Mouse (Mus musculus) stomach, postnatal 0 days (tissue): ENCODE measurements at regions not wholly inside any gene's neighbourhood (a gene's known extent, or its start where the extent isn't known, plus 50 kb on each side); places are given as distances from the start of the nearest gene placed in this dataset.

Experiments used
- ATAC-seq: fragments of 200-750 bp; cut with Nextera tagmentation; 2 replicates; pipeline ENCODE4 v1.8.0; 2017; ENCODE audit not compliant: low FRiP score, low TSS enrichment
- DNase-seq: peaks from one replicate; pipeline ENCODE4 v3.0.0-alpha.2; 2016; ENCODE audit warnings: low spot score
- H3K27ac ChIP-seq: fragments of 300-500 bp; sonication (generic); replicated peaks from 2 replicates; pipeline ENCODE4 v1.5.1; 2014; ENCODE audit warnings: mild to moderate bottlenecking, control low read depth
- H3K27me3 ChIP-seq: fragments of 300-500 bp; sonication (generic); 2 replicates; pipeline ENCODE4 v1.6.1; 2014; ENCODE audit warnings: low read length; ENCODE audit not compliant: control insufficient read depth, insufficient read depth
- H3K36me3 ChIP-seq: fragments of 300-500 bp; sonication (generic); 2 replicates; pipeline ENCODE4 v1.6.1; 2014; ENCODE audit warnings: low read length, mixed read lengths; ENCODE audit not compliant: control insufficient read depth, insufficient read depth
- H3K4me1 ChIP-seq: fragments of 300-500 bp; sonication (generic); replicated peaks from 2 replicates; pipeline ENCODE4 v1.6.1; 2014; ENCODE audit warnings: antibody characterized with exemption; ENCODE audit not compliant: control insufficient read depth, insufficient read depth
- H3K4me2 ChIP-seq: fragments of 300-500 bp; sonication (generic); replicated peaks from 2 replicates; pipeline ENCODE4 v1.6.1; 2014; ENCODE audit warnings: low read depth, mild to moderate bottlenecking, control low read depth, moderate library complexity
- H3K4me3 ChIP-seq: fragments of 300-500 bp; sonication (generic); 2 replicates; pipeline ENCODE4 v1.5.1; 2014; ENCODE audit warnings: low read depth, low read length, control low read depth
- H3K9ac ChIP-seq: fragments of 300-500 bp; sonication (generic); 2 replicates; pipeline ENCODE4 v1.6.1; 2014; ENCODE audit warnings: mild to moderate bottlenecking, low read length, control low read depth, mixed read lengths
- H3K9me3 ChIP-seq: fragments of 300-500 bp; sonication (generic); 2 replicates; pipeline ENCODE4 v1.6.1; 2016; ENCODE audit warnings: low read length; ENCODE audit not compliant: control insufficient read depth
- CTCF ChIP-seq: IDR thresholded peaks from 2 replicates; pipeline ENCODE4 v1.5.1; 2016; ENCODE audit warnings: antibody characterized with exemption, low read depth, mild to moderate bottlenecking, moderate library complexity
- EP300 ChIP-seq: optimal IDR thresholded peaks from 2 replicates; pipeline ENCODE3; 2016; ENCODE audit warnings: antibody characterized with exemption
- WGBS: fragments of 180-500 bp; shearing (Covaris S2); extraction: QIAGEN DNeasy Blood & Tissue Kit; methylation state at CpG from one replicate; pipeline ENCODE4 v1.1.7; 2014; 5-methylcytosine and 5-hydroxymethylcytosine counted together

DNA sequence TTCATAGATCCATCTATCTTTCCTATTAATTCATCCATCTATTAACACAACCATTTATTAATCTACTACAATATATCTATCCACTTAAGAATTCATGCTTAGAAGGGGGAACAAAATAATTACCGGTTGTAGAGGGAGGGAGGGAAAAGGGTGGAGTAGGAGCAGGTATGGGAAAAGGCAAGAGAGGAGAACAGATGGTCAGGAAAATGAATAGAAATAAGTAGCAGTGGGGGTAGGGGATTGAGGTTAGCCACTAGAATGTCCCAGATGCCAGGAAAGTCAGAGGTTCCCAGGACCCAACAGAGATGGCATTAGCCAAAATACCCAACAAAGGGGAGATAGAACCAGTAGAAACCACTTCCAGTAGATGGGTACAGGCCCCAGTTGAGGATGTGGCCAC, 164.5 kb upstream of the Crbn start:
- H3K27me3 ChIP-seq: no peaks in the 10 kb centered on the region
- no peak for ATAC-seq
- DNase-seq: no peak
- H3K4me3 ChIP-seq: no peak overlapping the region
- H3K4me2 ChIP-seq: no peak overlapping the region
- H3K9me3 ChIP-seq: no peaks in the 10 kb centered on the region
- H3K9ac ChIP-seq: no peak overlapping the region
- no peak overlapping the region for H3K27ac ChIP-seq
- H3K36me3 ChIP-seq: no peaks in the 10 kb centered on the region
- 53% methylated on average over 1 of the region's 1 CpGs for WGBS
- H3K4me1 ChIP-seq: no peaks in the 10 kb centered on the region
- TF ChIP-seq EP300 (no peak), CTCF (no peak)

DNA sequence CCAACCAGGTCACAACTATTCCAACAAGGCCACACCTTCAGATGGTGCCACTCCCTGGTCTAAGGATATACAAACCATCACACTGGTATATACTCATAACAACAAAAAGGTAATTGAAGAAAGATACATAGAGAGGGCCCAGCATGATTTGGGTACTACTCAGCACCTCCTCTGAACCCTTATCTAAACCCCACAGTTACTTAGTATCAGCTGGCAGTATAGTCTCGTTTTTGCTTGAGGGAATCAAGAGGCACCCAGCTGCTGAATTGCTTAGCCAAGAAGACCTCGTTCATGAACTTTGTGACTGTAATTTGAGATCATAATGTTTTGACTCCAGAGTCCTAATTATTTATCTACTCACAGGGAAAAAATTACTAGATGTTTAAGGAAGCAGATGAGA, 175.6 kb upstream of the Crbn start:
- no peak for DNase-seq
- H3K9me3 ChIP-seq: no peaks in the 10 kb centered on the region
- ATAC-seq: no peak
- WGBS: 36% methylated on average over 2 of the region's 2 CpGs
- no peak overlapping the region for H3K27ac ChIP-seq
- H3K4me2 ChIP-seq: no peak overlapping the region
- H3K36me3 ChIP-seq: no peaks in the 10 kb centered on the region
- no peaks in the 10 kb centered on the region for H3K4me1 ChIP-seq
- no peak overlapping the region for H3K9ac ChIP-seq
- no peaks in the 10 kb centered on the region for H3K27me3 ChIP-seq
- TF ChIP-seq EP300 (no peak), CTCF (no peak)
- H3K4me3 ChIP-seq: no peak overlapping the region

DNA sequence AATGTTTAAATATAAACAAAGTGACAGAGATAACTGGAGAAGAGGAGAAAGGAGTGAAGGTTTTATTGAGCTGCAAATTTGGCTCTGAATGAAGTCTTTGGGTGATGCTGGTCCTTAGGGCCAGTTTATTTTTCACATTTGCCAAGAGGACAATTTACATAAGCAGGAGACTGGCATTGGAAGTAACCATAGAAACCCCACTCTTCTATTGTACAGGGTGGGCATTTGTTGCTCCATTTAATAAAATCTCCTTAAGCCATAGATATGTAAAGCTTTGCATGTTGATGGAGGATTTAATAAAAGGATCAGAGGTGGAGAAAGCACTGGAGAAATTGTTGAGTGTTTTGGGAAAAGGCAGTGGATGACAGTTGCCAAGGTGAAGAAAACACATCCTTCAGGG, 178.8 kb upstream of the Crbn start:
- Histone ChIP-seq H3K27me3 (no peaks in the 10 kb centered on the region), H3K4me3 (no peak overlapping the region), H3K4me2 (no peak overlapping the region), H3K9me3 (no peaks in the 10 kb centered on the region), H3K4me1 (no peaks in the 10 kb centered on the region), H3K36me3 (no peaks in the 10 kb centered on the region), H3K27ac (no peak overlapping the region), H3K9ac (no peak overlapping the region)
- DNase-seq: no peak
- ATAC-seq: no peak
- TF ChIP-seq EP300 (no peak), CTCF (no peak)

DNA sequence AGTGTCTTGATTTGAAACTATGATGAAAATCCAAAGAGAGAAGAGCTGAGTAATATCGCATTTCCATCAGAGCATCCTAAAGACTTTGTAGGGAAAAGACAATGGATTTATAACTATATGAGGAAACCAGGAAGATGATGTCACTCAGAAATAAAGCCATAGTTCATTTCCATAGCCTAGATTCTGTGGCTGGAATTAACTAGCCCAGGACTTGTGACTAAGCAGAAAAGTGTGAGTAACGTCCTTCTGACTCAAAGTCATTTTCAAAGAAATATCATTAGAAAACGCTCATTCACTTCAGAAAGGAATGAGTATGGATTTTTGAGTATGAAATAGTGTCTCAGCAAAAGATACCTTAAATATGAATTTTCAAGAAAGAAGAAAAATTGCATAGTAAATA, 179.9 kb upstream of the Crbn start:
- H3K9me3 ChIP-seq: no peaks in the 10 kb centered on the region
- no peak overlapping the region for H3K4me3 ChIP-seq
- no peak for TF ChIP-seq EP300
- no peak for TF ChIP-seq CTCF
- H3K4me2 ChIP-seq: no peak overlapping the region
- H3K27me3 ChIP-seq: no peaks in the 10 kb centered on the region
- H3K27ac ChIP-seq: no peak overlapping the region
- H3K4me1 ChIP-seq: no peaks in the 10 kb centered on the region
- ATAC-seq (no peak), DNase-seq (no peak)
- H3K36me3 ChIP-seq: no peaks in the 10 kb centered on the region
- 79% methylated on average over 3 of the region's 3 CpGs for WGBS
- no peak overlapping the region for H3K9ac ChIP-seq

DNA sequence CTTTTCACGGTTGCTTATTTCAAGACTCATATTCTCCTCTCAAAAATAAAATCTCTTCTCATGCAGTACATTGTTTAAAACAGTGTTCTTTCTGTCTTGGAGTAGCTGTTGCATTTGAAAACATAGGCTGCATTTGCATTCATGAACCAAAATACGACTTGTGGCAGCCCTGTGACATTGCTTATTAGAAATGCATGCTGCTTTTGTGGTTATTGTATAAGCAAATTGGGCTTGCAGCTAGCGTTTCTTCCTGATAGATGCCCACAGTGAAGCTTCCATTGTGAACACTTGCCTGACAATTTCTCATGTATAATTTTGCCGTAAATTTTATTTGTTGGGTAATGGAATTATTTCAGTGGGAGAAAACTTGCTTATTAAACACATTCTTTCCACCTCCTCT, 180.3 kb upstream of the Crbn start:
- H3K4me2 ChIP-seq: no peak overlapping the region
- no peak overlapping the region for H3K4me3 ChIP-seq
- DNase-seq (no peak), ATAC-seq (no peak)
- H3K36me3 ChIP-seq: no peaks in the 10 kb centered on the region
- no peak overlapping the region for H3K27ac ChIP-seq
- no peak for TF ChIP-seq EP300
- no peak for TF ChIP-seq CTCF
- H3K27me3 ChIP-seq: no peaks in the 10 kb centered on the region
- 78% methylated on average over 4 of the region's 4 CpGs for WGBS
- no peak overlapping the region for H3K9ac ChIP-seq
- no peaks in the 10 kb centered on the region for H3K9me3 ChIP-seq
- no peaks in the 10 kb centered on the region for H3K4me1 ChIP-seq

DNA sequence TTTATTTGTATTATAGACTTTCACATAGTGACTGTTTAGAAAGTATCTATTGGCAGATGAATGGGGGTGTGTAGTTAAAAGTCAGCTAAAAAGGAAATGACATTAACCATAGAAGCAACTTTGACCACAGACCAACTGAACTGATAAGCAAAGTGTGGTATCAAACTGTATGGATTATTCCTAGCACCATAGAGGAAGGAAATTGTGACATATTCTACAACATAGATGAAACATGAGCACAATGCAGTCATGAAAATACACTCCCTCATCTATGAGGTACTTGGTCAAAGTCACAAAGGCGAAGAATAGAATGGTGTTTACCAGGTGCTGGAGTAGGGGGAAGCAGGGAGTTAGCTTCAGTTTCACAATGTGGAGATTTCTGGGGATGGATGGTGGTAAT, 181.4 kb upstream of the Crbn start:
- no peaks in the 10 kb centered on the region for H3K27me3 ChIP-seq
- TF ChIP-seq EP300 (no peak), CTCF (no peak)
- H3K4me1 ChIP-seq: no peaks in the 10 kb centered on the region
- no peak for ATAC-seq
- no peak overlapping the region for H3K9ac ChIP-seq
- no peak overlapping the region for H3K27ac ChIP-seq
- no peaks in the 10 kb centered on the region for H3K9me3 ChIP-seq
- no peak overlapping the region for H3K4me2 ChIP-seq
- no peak for DNase-seq
- WGBS: 81% methylated on average over 1 of the region's 1 CpGs
- H3K36me3 ChIP-seq: no peaks in the 10 kb centered on the region
- no peak overlapping the region for H3K4me3 ChIP-seq
